Mouse (Mus musculus): Measurements from ENCODE around the gene Haao.

The Haao gene

DNA sequence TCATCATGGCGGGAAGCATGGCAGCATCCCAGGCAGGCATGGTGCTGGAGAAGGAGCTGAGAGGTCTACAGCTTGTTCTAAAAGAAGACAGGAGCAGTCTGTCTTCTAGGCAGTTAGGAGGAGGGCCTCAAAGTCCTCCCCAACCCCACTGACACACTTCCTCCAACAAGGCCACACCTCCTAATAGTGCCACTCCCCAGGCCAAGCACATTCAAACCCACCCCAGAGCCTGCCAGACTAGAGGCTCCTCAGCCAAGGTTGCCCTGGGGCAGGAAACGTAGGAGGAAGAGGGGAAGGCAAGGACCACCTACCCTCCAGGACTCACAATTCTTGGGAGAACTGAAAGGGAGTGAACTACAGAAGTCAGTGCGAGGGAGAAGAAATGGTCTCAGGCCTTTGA, at the start of gene Haao:
Gene Haao, minus strand, starts transcription at position 149 of the 400 bp plus-strand sequence.
- DNase-seq: peak in 1 of 2 experiments; percentile 45

DNA sequence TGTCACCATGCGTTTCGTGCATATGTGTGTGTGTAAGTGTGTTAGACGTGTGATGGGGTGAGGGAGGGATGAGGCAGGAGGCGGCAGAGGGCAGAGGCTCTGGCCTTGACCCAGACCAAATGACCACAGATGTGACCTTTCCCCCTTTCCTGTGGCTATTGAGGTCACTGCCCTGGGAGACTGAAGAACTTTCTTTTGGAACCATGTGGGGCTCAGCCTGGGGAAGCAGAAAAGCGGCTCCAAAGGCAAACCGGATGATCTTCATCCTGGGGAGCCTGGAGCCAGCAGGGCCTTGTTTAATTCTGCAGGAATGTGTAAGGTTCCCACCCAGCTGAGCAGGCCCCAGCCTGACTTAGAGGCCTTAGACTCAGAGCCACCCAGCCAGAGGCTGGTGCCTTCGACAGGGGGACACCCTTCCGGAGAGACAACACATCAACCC, 49.6 kb upstream of the Haao start:
- no peak for DNase-seq

DNA sequence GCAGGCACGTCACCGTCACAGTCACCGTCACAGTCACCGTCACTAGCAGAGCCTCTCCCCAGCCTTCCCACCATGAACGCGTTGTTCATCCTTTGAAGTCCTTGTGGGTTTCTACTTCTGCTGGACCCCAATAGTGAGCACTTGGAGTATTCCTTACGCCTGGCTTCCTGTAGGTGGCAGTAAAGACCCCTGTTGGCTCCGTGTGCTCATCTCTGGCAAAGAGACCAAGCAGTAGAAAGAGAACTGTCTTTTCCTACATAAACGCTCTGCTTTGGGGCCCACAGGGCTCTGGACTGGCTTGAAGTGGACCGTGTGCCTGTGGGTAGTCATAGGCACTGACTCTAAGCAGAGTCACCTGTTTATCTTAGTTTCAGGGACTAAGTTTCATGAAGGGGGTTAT, 49.0 kb upstream of the Haao start:
- no peak for DNase-seq

DNA sequence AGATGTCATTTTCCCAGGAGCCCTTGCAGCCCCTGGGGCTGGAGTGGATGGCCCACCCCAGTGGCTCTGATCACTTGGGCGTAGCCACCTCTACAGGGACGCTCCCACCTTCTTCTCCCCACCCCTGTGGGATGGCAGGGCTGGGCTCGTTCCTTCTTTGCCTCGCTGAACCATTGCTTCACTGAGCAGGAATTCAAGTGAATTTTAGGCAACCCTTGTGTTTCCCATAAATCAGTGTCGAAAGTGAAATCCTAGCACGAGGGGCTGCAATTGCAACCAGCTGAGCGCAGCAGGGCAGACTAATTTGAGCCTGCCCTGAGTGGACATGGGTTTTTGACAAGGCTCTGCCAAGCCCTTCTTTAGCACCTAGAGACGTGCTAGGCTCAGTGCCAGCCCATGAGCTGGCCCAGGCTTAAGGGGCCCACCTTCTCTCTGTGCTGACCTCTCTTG, 47.6 kb upstream of the Haao start:
- DNase-seq: no peak

DNA sequence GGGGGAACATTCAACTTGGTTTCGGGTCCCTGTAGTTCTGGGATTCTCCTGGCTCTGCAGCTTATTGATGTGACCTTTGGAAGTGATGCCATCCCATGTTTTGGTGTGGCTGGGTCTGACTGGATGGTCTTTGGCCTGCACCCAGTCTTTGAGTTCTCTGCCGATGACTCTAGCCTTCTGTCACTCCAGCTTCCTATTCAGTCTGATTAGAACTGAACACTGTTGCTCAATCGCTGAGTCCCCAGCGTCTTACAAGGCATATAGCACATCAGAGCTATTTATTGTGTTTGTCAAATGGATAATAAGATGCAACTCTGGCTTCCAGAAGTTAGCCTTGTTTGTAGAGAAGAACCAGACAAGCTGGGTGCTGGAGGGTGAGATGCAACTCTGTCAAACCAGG, 45.4 kb upstream of the Haao start:
- DNase-seq: no peak

DNA sequence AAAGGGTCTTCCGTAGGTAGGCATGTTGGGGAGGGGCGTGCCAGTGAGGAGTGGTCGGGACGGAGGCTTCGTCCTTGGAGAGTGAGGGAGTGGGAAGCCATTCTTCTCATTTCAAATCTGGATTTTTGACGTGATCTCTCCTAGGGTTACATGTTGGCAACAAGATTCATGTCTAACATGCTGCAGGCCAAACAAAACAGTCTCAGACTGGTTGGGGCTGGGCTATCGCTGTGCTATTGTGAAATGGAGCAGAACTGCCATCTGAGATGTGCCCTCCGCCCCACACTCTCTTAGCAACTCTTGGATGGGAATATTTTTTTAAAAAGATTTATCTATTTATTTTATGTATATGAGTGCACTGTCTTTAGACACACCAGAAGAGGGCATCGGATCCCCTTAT, 44.1 kb upstream of the Haao start:
- no peak for DNase-seq

DNA sequence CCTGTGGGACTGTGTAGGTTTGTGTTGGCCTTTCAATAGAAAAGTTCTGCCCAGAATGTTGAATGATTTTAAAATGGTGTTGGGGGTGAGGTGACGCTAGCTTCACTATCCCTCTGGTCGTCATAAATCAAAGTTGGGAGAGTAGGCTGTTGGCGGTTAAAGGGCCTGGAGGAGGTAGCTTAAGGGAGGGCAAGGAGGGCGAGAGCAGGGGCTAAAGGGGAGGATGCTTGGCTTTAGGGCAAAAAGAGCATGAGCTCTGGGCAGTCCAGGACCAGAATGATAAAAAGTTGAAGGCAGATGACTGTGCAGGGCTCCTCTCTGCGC, 42.6 kb upstream of the Haao start:
- DNase-seq: no peak

DNA sequence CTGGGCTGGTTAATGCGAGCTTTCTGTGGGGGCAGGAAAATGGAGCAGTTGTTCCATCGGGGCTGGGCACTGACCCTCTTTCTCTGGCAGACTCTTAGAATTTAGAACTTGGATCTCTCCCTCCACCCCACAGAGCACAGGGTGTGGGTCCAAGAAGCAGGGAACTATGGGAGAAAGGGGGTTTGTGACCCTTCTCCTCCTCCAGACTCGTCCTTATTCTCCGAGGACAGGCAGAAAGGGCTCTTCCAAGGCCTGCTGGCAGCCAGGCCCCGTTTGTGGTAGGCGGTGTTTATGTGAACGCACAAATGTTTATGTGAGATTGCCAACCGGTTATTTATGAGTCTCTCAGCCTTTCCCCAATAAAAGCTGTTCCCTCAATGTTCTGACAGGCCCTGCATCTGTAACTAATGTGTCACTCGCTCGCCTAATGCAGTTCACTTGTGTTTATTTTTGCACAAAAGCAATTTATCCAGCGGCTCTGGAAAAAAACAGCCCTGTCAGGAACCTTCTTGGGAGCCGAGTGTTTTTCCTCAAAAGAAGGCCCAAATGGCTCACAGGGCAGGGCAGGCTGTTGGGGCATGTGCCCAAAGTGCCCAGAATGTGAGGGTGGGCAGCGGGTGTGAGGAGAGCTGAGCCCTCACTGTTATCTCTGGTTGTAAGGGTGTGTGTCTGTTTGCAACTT, 42.1 kb upstream of the Haao start:
- DNase-seq: no peak

DNA sequence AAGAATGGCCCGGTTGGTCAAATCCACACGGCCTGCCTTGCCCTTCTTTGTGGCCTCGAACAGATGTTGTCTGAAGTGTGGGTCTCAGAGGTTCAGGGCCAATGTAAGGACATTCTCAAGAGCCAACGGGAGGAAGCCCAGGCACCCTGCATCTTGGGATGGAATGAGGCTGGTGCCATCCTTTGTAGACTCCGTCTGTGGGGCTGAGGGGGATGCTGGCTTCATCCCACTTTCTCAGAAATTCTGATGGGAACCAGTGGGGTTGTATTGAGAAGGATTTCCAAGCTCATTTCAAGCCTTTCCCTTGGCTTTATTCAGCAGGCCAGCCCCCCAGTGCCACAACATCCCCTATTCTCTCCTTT, 41.5 kb upstream of the Haao start:
- no peak for DNase-seq

DNA sequence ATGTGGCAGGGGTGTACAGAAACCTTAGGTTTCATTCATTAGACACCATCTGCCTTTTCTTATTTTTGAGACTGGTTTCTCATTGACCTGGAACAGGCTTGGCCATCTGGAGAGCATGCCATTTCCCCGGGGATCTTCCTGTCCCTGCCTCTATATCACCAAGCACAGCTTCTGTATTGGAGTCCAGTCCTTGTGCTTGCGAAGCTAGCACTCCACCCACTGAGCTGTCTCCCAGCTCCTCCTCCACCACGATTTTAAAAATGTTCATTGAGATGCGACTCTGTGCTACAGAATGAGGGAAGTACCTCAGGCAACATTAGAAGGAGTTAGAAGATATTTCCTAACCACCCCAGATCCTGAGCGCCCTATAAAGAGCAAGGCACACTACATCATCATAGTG, 39.5 kb upstream of the Haao start:
- DNase-seq: no peak

DNA sequence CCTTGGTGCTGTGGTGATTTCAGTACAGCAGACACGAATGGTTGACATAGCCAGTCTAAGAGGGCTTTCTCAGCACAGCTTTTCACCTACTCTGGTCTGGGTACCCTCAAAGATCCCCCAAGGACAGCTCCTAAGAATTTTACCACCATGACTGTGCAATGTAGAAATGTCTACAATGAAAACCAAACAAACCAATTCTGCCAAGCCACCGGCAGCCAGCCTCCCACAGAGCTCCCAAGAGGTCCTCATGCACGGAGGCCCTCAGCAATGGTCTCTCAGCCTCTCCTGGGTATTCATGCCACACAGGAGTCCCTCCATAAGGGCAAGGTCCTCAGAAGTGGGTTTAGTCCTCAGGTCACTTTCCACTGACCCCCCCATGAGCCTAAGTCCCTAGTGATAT, 38.6 kb upstream of the Haao start:
- DNase-seq: no peak

DNA sequence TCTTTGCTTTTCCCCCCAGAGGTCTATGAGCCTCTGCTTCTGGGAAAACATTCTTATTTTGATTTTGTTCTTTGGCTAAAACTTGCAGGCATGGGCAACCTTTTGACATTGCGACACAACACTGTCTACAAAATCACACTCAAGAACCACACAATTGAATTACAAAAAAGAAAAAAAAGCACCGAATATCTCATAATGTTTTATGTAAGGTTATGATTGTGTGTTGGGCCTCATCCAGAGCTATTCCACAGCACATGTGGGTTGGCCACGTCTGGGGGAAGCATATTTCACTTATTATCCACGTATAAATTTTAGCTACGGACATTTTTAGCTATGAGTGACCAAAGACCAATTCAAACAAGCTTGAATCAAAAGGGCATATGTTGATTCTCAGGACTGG, 38.0 kb upstream of the Haao start:
- DNase-seq: no peak

DNA sequence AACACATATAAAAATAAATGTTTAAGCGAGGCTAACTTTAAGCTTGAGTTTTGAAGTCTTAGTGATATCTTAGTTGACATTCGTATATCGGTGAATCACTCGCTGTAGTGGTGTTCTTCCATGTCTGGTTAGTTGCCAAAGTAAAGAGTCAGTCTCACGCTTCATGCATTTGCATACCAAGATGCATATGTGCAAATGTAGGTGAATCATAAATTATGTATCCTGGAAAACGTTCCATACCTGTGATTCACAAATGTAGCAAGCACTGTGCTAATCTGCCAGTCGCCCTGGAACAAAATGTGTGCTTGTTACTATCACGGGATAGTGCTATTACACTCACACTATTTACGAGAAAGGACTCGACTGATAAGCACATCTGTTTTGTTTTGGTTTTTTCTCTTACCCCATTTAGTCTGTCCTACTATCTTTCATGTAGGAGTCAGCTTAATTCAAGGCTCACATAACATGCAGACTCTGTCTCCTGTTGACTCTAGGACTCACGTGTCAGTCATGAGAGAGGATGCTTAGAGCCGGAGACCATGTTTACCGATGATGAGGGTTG, 37.3 kb upstream of the Haao start:
- DNase-seq: no peak

DNA sequence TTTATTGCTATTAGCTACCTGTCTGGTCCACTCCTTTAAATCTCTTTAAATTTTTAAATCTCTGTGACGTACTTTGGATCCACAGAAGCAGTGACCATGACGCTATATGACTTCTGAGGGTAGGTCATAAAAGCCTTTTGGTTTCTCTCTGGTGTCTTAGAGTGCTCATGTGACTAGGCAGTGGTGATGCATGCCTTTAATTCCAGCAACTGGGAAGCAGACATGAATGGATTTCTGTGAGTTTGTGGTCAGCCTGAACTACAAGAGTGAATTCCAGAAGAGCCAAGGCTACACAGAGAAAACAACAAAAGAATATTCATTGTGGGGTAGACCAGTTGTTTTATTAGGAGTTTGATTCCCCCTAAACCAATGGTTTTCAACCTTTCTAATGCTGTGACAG, 35.0 kb upstream of the Haao start:
- DNase-seq: no peak

DNA sequence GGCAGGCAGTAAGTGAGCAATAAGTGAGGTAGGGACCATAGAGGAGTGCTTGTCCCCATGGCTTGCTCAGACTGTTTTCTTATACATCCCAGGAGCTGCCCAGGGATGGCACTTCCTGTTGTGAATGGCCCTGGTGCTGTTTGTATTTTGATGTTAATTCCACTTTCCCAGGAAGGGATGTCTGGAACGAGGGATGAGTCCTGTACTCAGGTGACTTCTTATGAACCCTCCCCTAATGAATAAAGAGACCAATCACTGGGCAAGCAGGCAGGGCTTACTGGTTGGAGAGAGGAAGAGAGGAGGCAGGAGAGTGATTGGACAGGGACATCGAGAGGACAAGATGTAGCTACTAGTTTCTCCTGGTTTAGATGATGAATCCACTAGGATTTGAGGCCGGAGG, 33.3 kb upstream of the Haao start:
- DNase-seq: no peak

DNA sequence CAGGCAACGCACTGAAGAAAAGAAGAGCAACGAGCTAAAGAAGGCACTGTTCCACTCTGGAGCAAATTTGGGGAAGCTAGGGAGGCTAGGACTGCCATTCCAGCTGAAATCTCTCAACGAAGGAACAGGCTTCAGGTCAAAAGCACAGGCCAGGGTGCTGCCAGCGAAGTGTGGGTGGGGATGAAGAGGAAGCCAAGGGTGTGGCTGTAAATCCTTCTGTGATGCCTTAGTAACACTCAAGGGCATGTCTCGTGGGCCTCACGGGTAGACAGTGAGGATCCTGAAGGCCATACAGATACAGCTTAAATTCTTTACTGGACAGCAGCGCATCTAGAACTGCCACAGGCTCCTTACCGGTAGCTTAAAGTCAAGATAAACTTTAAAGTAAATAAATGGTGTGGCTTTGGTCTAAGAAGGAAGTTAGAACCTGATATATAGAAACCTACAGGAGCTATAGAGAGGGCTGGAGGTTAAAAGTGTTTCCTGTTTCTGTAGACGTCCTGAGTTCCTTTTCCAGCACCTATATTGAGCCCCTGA, 32.5 kb upstream of the Haao start:
- DNase-seq: no peak

DNA sequence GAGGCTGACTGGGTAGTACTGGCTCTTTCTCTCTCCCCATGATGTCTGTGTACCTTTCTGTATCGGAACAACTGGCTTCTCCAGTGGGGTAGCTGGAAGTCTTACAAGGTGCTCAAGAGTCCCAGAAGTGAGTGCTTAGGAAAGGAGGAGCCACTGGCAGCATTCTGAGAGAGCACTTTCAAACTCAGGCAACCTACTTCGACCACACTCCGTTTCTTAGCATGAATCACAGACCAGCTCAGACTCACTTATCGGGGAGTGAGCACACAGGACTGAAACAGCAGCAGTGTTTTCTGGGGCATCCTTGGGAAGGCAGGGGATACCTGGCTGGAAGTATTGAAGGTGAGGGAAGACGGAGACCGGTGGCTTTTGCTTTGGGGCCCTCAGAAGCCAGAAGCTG, 31.9 kb upstream of the Haao start:
- DNase-seq: no peak

DNA sequence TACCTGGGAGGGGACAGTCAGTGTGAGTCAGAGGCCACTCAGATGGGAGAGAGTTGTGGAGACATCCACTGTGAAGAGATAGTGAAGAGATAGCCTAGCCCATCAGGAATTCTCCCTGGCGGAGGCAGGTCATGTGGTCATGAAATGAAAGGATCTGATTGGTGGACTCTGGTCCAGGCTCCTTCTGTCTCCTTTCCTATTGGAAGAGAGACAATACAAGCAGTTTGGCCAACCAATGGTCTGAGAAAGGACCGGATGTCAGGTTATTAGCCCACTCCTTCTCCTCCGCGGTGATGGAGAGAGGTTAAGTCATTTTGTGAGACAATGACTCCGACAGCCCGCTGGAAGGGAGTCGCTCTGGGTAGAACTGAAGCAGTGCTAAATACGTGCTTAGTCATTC, 26.8 kb upstream of the Haao start:
- no peak for DNase-seq

DNA sequence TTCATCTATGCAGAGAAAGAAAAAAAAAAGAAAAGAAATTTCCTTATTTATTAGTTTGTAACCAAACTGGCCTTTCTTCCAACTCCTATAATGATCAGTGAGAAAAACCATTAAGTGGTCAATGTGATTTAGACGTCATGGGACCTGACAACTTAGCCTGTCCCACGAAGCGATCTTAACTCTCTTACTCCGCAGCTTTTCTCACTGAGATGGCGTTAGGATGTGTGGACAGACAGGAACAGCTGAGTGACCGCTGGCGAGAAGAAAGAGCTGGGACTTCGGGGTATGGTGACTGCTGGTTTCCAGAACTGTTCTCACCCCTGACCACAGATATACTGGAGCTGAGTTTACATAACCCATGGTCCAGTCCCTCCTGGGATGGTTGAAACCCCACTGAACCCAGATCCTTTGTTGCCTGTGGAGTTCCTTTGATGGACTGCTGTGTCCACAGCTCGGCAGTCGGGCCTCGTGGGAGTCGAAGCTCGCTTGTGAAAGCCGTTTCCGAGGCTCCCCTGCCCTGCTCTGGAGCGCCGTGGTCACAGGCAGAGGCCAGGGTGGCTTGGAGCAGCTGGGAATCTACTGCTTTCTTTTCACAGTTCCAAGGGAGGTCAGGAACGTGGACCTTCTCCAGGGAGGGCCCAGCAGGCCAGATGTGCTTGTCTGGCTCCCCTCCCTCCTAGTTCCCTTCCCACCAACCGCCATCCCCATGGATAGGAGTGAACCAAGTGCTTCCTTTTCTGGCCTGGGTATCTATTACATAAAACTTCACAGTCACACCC, 25.8 kb upstream of the Haao start:
- DNase-seq: no peak

DNA sequence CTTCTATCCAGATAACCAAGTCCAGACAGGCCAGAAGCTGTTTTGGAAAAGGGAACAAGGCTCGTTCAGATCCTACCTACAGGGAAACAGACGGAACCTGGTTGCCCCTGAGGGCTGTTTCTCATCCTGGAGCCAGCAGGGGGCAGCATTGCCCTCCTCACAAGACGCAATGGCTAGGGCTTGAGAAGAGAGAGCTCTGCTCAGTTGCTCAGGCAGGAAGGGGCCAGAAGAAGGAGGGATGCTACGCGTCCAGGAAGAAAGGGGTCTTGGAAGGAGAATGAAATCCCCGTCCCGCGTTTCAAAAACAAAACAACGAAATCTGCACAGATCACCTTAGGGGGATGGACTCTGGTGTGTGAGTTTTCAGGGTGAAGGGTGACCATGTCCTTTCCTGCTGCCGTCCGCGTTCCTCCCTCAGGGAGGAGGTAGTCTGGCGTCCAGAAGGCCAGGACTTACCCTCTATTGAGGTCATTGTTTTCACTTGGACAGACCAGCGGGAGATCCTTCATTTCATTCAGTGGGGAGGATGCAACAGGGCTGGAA, 25.1 kb upstream of the Haao start:
- DNase-seq: peak; percentile 49 to 61

DNA sequence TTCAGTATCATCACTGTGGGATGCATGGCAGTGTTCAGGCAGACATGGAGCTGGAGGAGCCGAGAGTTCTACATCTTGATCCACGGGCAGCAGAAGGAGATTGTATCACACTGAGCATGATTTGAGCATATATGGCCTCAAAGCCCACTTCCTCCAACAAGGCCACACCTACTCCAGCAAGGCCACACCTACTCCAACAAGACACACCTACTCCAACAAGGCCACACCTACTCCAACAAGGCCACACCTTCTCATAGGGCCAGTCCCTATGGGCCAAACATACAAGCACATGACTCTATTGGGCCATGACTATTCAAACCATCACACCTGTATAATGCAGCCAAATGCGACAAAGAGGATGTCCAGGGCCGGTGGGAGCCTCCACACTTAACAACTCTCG, 23.6 kb upstream of the Haao start:
- DNase-seq: no peak

DNA sequence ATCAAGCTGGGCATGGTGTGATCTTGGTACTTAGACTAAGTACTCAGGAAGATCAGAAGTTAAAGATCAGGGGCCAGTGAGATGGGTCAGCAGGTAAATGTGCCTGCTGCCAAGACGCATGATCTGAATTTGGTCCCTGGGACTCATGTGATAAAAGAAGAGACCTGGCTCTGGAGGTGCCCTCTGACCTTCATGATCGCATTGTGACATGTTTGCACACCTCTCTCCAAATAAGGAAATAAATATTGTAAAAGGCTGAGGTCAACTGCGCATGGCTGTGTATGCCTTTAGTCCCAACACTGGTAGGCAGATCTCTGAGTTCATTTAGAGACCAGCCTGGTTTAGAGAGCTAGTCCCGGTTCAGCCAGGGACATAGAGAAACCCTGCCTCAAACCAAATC, 22.6 kb upstream of the Haao start:
- DNase-seq: no peak

DNA sequence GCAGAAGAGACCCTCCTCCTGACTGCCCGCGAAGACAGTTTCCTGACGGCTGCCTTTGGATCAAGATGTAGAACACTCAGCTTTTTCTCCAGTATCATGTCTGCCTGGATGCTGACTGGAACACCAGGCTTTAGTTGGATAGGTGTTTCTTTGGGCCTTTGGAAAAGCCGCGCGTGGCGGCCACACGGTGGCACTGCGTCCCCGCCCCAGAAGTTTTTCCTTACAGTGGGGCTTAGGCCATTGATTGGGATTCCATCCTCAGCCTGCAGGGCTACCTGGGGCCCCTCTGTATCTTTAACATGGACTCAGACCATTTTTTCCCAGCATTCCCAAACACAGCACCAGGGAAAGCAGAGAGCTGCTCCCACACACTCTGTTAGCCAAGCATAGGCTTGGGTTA, 18.8 kb upstream of the Haao start:
- no peak for DNase-seq

DNA sequence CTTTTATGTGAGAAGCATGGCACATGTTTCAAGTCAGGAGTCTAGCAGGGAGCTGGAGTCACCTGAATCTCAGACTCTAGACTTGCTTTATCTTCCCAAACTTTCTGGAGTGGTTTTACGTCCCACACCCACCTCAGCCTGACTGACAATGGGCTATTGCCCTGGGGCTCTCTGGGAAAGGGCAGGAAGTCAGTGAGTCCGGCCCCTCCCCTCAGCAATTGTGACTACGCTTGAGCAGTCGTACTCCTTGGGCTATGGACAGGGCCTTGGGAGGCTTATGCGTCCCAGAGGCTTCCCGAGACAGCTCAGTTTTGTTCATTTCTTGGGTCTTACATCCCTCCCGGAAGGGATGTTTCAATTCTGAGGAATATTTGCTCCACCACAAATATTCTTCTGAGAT, 17.6 kb upstream of the Haao start:
- no peak for DNase-seq

Measured in thymus, adult 18-20 months (tissue).